17 mouse cellular contexts compared by ENCODE assay signal in genomic region chr5:44745706-44746105, GRCm38 (mm10). TPM values are rescaled to one million over a fixed set of nuclear protein-coding genes. Genes with fewer than 3 reads are reported as not detected.
"Had no signal": no experiment of that assay in that cellular context is flagged by ENCODE, and none has a peak within 500 bp of the region (broad histone marks: within the 10 kb centered on the region; RNA-seq: fewer than 3 reads in every experiment).

No protein-coding gene starts in this region.

- H3K4me1 ChIP-seq: neural tube, embryonic 13.5 days; neural tube, embryonic 15.5 days; stomach, embryonic 15.5 days had no signal

- H3K27ac ChIP-seq: neural tube, embryonic 13.5 days; neural tube, embryonic 15.5 days; stomach, embryonic 15.5 days; stomach, postnatal 0 days had no signal

- H3K4me2 ChIP-seq: neural tube, embryonic 13.5 days; neural tube, embryonic 15.5 days; stomach, embryonic 15.5 days had no signal

- H3K4me3 ChIP-seq: neural tube, embryonic 13.5 days; neural tube, embryonic 15.5 days; stomach, embryonic 15.5 days had no signal

- H3K36me3 ChIP-seq: neural tube, embryonic 13.5 days; neural tube, embryonic 15.5 days; stomach, embryonic 15.5 days had no signal

- H3K9ac ChIP-seq: neural tube, embryonic 13.5 days; neural tube, embryonic 15.5 days; stomach, embryonic 15.5 days had no signal

- H3K27me3 ChIP-seq: neural tube, embryonic 13.5 days; neural tube, embryonic 15.5 days; stomach, embryonic 15.5 days had no signal

- H3K9me3 ChIP-seq: neural tube, embryonic 13.5 days; neural tube, embryonic 15.5 days; stomach, embryonic 15.5 days had no signal

- DNase-seq: retina, postnatal 1 day; right cerebral cortex, adult 18-20 months; right cerebral cortex, postnatal 14 days; right cerebral cortex, postnatal 25 days; right cerebral cortex, postnatal 4 days; spleen, adult 18-20 months; thymus, adult 18-20 months; thymus, adult 2 months; thymus, postnatal 14 days; thymus, postnatal 25 days; thymus, postnatal 36 days; thymus, postnatal 4 days had no signal

RNA-seq across cellular contexts. Expression of gene Ldb2, which starts 53.8 kb away (rescaled TPM):
- total RNA-seq: neutrophil, adult 5-6 weeks had no signal
